Mouse (Mus musculus) stomach, postnatal 0 days (tissue): ENCODE data around the gene Slc6a9.

ENCODE experiments used
- CTCF ChIP-seq: IDR thresholded peaks from 2 replicates; pipeline ENCODE4 v1.5.1; 2016; ENCODE audit warnings: antibody characterized with exemption, low read depth, mild to moderate bottlenecking, moderate library complexity
- EP300 ChIP-seq: optimal IDR thresholded peaks from 2 replicates; pipeline ENCODE3; 2016; ENCODE audit warnings: antibody characterized with exemption

GRCm38 (mm10) chr4:117860570-117860969, 26.3 kb downstream of the Slc6a9 start:
- TF ChIP-seq EP300: no peak
- no peak for TF ChIP-seq CTCF
